8 mouse cellular contexts compared by ENCODE assay signal in the genomic region with DNA sequence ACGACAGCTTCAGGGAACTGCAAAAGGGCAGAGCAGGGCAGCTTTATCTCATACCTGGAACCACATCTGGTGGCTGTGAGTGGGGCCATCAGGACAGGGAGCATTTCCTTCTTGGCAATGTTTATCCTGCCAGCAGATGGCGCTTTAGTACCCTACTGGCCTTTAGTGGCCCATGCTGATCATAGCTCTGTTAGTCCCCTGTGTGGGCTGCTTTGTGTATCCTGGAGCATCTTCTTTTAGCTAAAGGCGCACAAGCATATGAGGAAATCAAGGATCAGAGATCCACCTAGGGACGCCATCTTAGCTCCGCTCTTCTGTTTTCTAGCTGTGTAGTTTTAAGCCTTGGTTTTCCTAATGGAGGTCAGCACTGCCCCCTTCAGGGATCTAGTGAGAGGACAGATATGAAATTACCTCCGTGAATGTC. TPM values are rescaled to one million over a fixed set of nuclear protein-coding genes. Genes with fewer than 3 reads are reported as not detected.
DNase-seq lines count a peak whose midpoint lies in the region; ATAC-seq and TF ChIP-seq lines count a peak whose summit lies in the region.

No protein-coding gene starts in this region.

- no peaks in the 10 kb centered on the region for H3K27me3 ChIP-seq in heart, embryonic 15.5 days
- H3K27me3 ChIP-seq in E14TG2a.4 (ENCODE audit: insufficient read depth, low read length), result peaks cover 53% of the 10 kb centered on the region
- no peaks in the 10 kb centered on the region; the same call in 1 of the 2 replicates for H3K27me3 ChIP-seq in liver, embryonic 11.5 days (replicated peaks; ENCODE audit: control insufficient read depth, insufficient read depth, low read length)

- no peak overlapping the region for H3K9ac ChIP-seq in heart, embryonic 15.5 days
- H3K9ac ChIP-seq in liver, embryonic 11.5 days (ENCODE audit: low read depth, low read length), result no peak overlapping the region

- no peak for ATAC-seq in heart, embryonic 15.5 days (replicated peaks; ENCODE audit: insufficient number of reproducible peaks, insufficient read depth, low FRiP score, low read depth)
- peak; percentile 57 for ATAC-seq in granulocyte monocyte progenitor cell, adult 5-6 weeks (replicated peaks; ENCODE audit: poor library complexity, severe bottlenecking)
- peak; percentile 57; the same call in 1 of the 2 replicates for ATAC-seq in liver, embryonic 11.5 days (replicated peaks; ENCODE audit: low FRiP score)

- peak; percentile 83 for TF ChIP-seq CTCF in E14TG2a.4 (conservative IDR thresholded peaks at IDR 0.05; ENCODE audit: low read length)
- TF ChIP-seq CTCF in olfactory bulb, adult 2 months (IDR thresholded peaks at IDR 0.05; ENCODE audit: insufficient read depth, low read depth, low read length), result peak; percentile 55; the same call in 1 of the 2 replicates

- 29% methylated on average over 6 of the region's 6 CpGs for WGBS in heart, embryonic 15.5 days
- WGBS in liver, embryonic 11.5 days, result 22% methylated on average over 6 of the region's 6 CpGs
- 44% methylated on average over 6 of the region's 6 CpGs for WGBS in olfactory bulb, adult 2 months

- intact Hi-C loops in heart, postnatal 25 days (cut with DNase I), result no loop called here

- H3K4me2 ChIP-seq in heart, embryonic 15.5 days, result peak overlapping the region; percentile 9
- no peak overlapping the region for H3K4me2 ChIP-seq in liver, embryonic 11.5 days

- no peak for DNase-seq in heart, postnatal 25 days (ENCODE audit: low spot score)
- peak; percentile 12 for DNase-seq in adrenal gland, adult 8-10 months
- DNase-seq in liver, embryonic 11.5 days (ENCODE audit: low spot score), result peak; percentile 52
- no peak for DNase-seq in layer of hippocampus, adult 9-10 months (ENCODE audit: low spot score)

- no peaks in the 10 kb centered on the region for H3K9me3 ChIP-seq in heart, embryonic 15.5 days (replicated peaks)
- H3K9me3 ChIP-seq in E14TG2a.4 (ENCODE audit: low read length), result peaks cover 6% of the 10 kb centered on the region; the same call in 1 of the 2 replicates
- no peaks in the 10 kb centered on the region for H3K9me3 ChIP-seq in liver, embryonic 11.5 days (ENCODE audit: control insufficient read depth, low read length)

- peaks cover 52% of the 10 kb centered on the region for H3K36me3 ChIP-seq in heart, embryonic 15.5 days
- no peaks in the 10 kb centered on the region for H3K36me3 ChIP-seq in E14TG2a.4 (ENCODE audit: insufficient read depth, low read length)
- H3K36me3 ChIP-seq in liver, embryonic 11.5 days (ENCODE audit: control insufficient read depth, insufficient read depth, low read length), result no peaks in the 10 kb centered on the region

- peak overlapping the region; percentile 55 for H3K27ac ChIP-seq in heart, embryonic 15.5 days
- H3K27ac ChIP-seq in liver, embryonic 11.5 days (ENCODE audit: low read depth, low read length), result no peak overlapping the region
- H3K27ac ChIP-seq in olfactory bulb, adult 2 months (ENCODE audit: insufficient read depth, low read depth, low read length), result no peak overlapping the region

- peaks cover 95% of the 10 kb centered on the region for H3K4me1 ChIP-seq in heart, embryonic 15.5 days (replicated peaks)
- peaks cover 20% of the 10 kb centered on the region for H3K4me1 ChIP-seq in E14TG2a.4 (replicated peaks; ENCODE audit: low read depth, low read length)
- peaks cover 16% of the 10 kb centered on the region for H3K4me1 ChIP-seq in liver, embryonic 11.5 days (replicated peaks; ENCODE audit: control insufficient read depth, insufficient read depth, low read length)
- H3K4me1 ChIP-seq in olfactory bulb, adult 2 months (ENCODE audit: control insufficient read depth, insufficient read depth, low read length), result peaks cover 9% of the 10 kb centered on the region

- TF ChIP-seq POLR2A in olfactory bulb, adult 2 months (IDR thresholded peaks at IDR 0.05; ENCODE audit: insufficient read depth, low read depth, low read length), result no peak

- no peak overlapping the region for H3K4me3 ChIP-seq in heart, embryonic 15.5 days
- no peak overlapping the region for H3K4me3 ChIP-seq in E14TG2a.4 (replicated peaks; ENCODE audit: low read length)
- H3K4me3 ChIP-seq in liver, embryonic 11.5 days (ENCODE audit: low read depth, low read length), result no peak overlapping the region
- no peak overlapping the region for H3K4me3 ChIP-seq in olfactory bulb, adult 2 months (ENCODE audit: insufficient read depth, low read depth, low read length)

RNA-seq across cellular contexts. Expression of a gene that starts 11.0 kb away (rescaled TPM):
- 7,410 and 9,283 TPM in 2 replicates for polyA plus RNA-seq in heart, embryonic 15.5 days (2015; fragmentation: Nextera tagmentation; extraction: Ambion mirVana)
- 1,000 to 10,000 TPM; 8,717 to 8,772 TPM for total RNA-seq in heart, postnatal 25 days (2021)
- total RNA-seq in adrenal gland, adult 8-10 months (2022), result 1 to 10 TPM; 2.2 to 5.5 (median 2.6) TPM
- not detected in 2 replicates for total RNA-seq in granulocyte monocyte progenitor cell, adult 5-6 weeks (2014; fragmentation: Nextera tagmentation)
- not detected in 2 replicates for total RNA-seq in granulocyte monocyte progenitor cell, adult 5-6 weeks (2017)
- 12.9 and 37.4 TPM in 2 replicates for polyA plus RNA-seq in liver, embryonic 11.5 days (2014; fragmentation: Nextera tagmentation; extraction: Ambion mirVana)
- polyA plus RNA-seq in olfactory bulb, adult 2 months (2012; ENCODE audit: insufficient read depth, insufficient read length, low replicate concordance, missing spikeins), result not detected in 2 replicates

RNA-seq across cellular contexts. Expression of a gene that starts 28.8 kb away (rescaled TPM):
- 3.2 and 5.8 TPM in 2 replicates for polyA plus RNA-seq in heart, embryonic 15.5 days (2015; fragmentation: Nextera tagmentation; extraction: Ambion mirVana)
- total RNA-seq in heart, postnatal 25 days (2021), result 1 to 10 TPM; 5.6 to 6.0 TPM
- under 1 TPM; 0.08 to 0.23 (median 0.18) TPM for total RNA-seq in adrenal gland, adult 8-10 months (2022)
- total RNA-seq in granulocyte monocyte progenitor cell, adult 5-6 weeks (2014; fragmentation: Nextera tagmentation), result not detected in 2 replicates
- total RNA-seq in granulocyte monocyte progenitor cell, adult 5-6 weeks (2017), result not detected in 2 replicates
- 0.99 and 1.7 TPM in 2 replicates for polyA plus RNA-seq in liver, embryonic 11.5 days (2014; fragmentation: Nextera tagmentation; extraction: Ambion mirVana)
- not detected in 2 replicates for polyA plus RNA-seq in olfactory bulb, adult 2 months (2012; ENCODE audit: insufficient read depth, insufficient read length, low replicate concordance, missing spikeins)

Comparison
In these comparisons a context has a peak if more than half of its experiments do, and no peak if none do; other contexts are left out.
1. DNase-seq: peak in adrenal gland, adult 8-10 months (single experiment) and liver, embryonic 11.5 days (single experiment); none in heart, postnatal 25 days (single experiment) and layer of hippocampus, adult 9-10 months (single experiment).
2. RNA of a gene that starts 11.0 kb away (total RNA-seq): 8,717 to 8,772 TPM in heart, postnatal 25 days; 2.2 to 5.5 TPM in adrenal gland, adult 8-10 months and not detected in granulocyte monocyte progenitor cell, adult 5-6 weeks; every median in the first group is over 1,000 times any median in the second.
3. RNA of a gene that starts 28.8 kb away (total RNA-seq): 5.6 to 6.0 TPM in heart, postnatal 25 days; 0.08 to 0.23 TPM in adrenal gland, adult 8-10 months and not detected in granulocyte monocyte progenitor cell, adult 5-6 weeks; every median in the first group is over 4 times any median in the second.